Mouse (Mus musculus): ENCODE measurements around the gene Sgpp1. TPM values are rescaled to one million over a fixed set of nuclear protein-coding genes. Genes with fewer than 3 reads are reported as not detected.
"Not testable (repeated sequence)": the region's sequence is repeated elsewhere in the genome, so short reads cannot be mapped to it uniquely, and the experiment has no call there.

Sgpp1 gene
- polyA plus RNA-seq, 1 experiment, result 25.7 TPM

GRCm38 (mm10) chr12:75734167-75734566, 1.4 kb downstream of the Sgpp1 start:
- peak; percentile 25 for DNase-seq (ENCODE audit: low read depth, low spot score)
- under 1% methylated on average over 10 of the region's 10 CpGs for WGBS

GRCm38 (mm10) chr12:75733331-75734070, 2.0 kb downstream of the Sgpp1 start:
- WGBS, result 6% methylated on average over 7 of the region's 7 CpGs
- DNase-seq (ENCODE audit: low read depth, low spot score), result peak; percentile 31

GRCm38 (mm10) chr12:75731927-75732443, 3.5 kb downstream of the Sgpp1 start:
- DNase-seq (ENCODE audit: low read depth, low spot score), result no peak
- 63% methylated on average over 6 of the region's 6 CpGs for WGBS

- WGBS, result 80% methylated on average over 3 of the region's 3 CpGs
Observed at GRCm38 (mm10) chr12:75731508-75731907, 4.0 kb downstream of the Sgpp1 start.

GRCm38 (mm10) chr12:75730458-75730857, 5.1 kb downstream of the Sgpp1 start:
- WGBS, result 70% methylated on average over 4 of the region's 4 CpGs
- no peak for DNase-seq (ENCODE audit: low read depth, low spot score)

More at GRCm38 (mm10) chr12:75731508-75731907, 4.0 kb downstream of the Sgpp1 start:
- DNase-seq (ENCODE audit: low read depth, low spot score), result no peak

DNA sequence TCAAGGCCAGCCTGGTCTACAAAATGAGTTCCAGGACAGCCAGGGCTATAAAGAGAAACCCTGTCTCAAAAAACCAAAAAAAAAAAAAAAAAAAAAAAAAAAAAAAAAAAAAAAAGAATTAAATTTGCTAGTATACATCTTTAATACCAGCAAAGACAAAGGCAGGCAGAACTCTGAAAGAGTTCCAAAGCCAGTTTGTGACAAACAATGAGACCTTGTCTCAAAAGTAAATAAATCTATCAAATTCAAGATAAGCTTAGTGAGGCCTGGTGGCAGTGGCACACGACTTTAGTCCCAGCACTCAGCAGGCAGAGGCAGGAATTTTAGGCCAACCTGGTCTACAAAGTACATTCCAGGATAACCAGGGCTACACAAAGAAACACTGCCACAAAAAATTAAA, 5.7 kb downstream of the Sgpp1 start:
- WGBS, result 30% methylated on average over 1 of the region's 1 CpGs
- no peak for DNase-seq (ENCODE audit: low read depth, low spot score)

DNA sequence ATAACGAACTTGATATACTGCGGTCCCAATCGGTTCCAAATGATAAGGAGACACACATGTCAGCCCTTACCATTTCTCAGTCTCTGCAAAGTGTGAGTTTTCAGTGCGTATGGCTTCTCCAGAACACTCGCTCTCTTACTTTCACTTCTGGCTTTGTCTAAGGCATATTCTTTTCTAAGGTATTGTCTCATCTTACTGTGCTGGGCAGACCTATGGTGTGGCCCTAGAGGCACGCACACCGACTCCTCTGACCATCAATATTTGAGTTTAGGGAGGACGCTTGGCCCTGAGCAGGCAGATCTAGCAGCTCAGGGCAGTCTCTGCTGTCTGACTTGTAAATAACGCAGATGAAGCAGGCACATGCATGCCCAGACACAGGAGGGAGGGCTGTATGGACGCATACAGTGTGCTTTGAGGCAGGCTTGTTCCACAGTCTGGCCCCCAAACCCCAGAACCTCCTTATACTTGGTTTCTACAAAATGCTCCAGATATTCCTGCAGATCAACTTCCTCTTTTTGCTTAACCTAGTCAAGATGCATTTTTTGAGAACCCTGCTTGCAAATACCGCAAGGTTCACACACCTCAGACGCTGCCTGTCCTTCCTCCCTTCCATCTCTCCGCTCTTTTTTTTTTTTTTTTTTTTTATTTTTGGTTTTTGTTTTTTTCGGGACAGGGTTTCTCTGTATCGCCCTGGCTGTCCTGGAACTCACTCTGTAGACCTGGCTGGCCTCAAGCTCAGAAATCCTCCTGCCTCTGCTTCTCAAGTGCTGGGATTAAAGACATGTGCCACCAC, 8.0 kb downstream of the Sgpp1 start:
- 85% methylated on average over 15 of the region's 15 CpGs for WGBS
- no peak for DNase-seq (ENCODE audit: low read depth, low spot score)

DNA sequence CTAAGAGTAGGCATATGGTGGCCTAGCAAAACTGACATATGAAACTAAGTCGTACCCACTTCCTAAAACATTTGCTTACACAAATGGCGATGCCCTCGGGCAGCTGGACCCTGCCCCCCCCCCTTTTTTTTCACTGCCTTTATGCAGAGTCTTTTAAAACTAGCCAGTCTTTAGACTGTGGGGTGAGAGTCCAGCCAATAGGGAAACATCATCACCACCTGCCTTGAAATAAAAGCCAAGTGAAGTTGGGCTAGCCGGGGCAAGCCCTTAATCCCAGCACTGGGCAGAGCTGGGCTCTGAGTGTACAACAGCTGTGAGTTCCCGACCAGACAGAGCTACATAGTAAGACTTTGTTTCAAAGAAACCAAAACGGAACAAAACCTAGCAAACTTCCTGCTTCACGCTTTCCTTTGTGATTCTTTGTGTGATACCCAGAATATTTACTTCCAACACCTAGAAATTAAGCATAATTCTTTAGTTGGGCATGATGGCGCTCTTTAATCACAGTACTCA, 9.1 kb downstream of the Sgpp1 start:
- no peak for DNase-seq (ENCODE audit: low read depth, low spot score)

GRCm38 (mm10) chr12:75724621-75725324, 10.8 kb downstream of the Sgpp1 start:
- 95% methylated on average over 14 of the region's 14 CpGs for WGBS
- DNase-seq (ENCODE audit: low read depth, low spot score), result no peak

More for the DNA sequence above, 9.1 kb downstream of the Sgpp1 start:
- 83% methylated on average over 8 of the region's 8 CpGs for WGBS

DNA sequence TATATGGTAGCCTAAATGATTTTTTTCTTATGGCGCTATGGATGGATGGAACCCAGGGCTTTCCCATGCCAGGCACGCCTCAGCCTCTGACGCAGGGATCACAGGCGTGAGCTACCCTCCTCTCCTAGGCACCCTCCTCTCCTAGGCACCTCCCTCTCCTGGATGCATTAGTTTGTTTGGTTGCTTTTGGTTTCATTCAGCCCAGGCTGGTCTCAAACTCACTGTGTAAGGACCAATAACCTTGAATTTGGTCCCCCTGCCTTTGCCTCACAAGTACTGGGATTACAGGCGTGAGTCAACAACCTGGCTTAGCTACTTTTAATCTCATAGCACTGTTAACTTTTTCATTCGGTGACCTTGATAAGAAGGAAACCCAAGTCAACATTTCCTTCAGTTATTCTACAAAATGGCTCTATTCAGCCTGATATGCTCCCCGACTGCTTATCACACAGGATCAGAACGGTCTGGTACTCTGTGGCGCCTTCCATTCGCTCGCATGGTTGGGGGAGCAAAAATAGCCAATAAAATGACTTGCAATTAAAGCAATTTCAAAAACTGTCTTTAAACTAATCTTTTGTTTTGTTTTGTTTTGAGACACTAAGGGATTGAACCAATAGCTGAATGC, 11.6 kb downstream of the Sgpp1 start:
- DNase-seq (ENCODE audit: low read depth, low spot score), result no peak
- 92% methylated on average over 11 of the region's 11 CpGs for WGBS

DNA sequence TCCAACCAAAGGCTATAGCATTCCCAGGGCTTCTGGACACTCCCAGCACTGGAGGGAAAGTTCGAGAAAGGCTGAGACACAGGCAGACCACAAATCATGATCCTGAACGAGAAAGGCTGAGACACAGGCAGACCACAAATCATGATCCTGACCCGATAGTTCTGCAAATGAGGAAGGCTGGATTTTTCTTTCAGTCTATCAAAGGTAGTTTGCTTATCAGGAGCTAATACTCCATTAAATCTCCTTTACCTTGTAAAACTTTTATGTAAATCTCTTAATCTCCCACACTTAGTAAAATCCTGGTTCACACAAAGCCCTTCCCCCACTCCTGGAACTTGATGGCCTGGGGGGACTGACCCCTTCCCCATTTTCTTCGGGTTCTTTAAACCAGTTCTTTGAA, 13.6 kb downstream of the Sgpp1 start:
- no peak for DNase-seq (ENCODE audit: low read depth, low spot score)
- WGBS, result 51% methylated on average over 4 of the region's 4 CpGs

DNA sequence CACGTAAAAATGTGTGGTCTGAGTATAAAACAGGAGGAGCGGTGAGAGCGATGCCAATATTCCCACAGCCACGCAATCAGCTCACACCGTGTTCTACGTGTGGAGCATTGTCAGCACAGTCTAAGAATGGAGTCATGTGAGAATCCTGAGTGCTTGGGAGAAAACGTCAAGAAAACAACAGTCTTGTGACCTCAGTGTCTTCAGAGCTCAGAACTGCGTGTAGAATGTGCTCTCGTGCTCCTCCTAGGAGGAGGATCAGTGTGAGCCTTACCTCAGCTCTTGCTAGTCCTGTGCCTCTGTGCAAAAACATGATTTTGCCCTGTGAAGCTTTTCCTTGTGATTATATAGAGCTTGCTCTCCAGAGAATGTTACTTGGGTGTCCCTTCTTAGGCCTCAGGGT, 14.5 kb downstream of the Sgpp1 start:
- no peak for DNase-seq (ENCODE audit: low read depth, low spot score)
- 85% methylated on average over 9 of the region's 9 CpGs for WGBS

- 68% methylated on average over 9 of the region's 9 CpGs for WGBS
- no peak for DNase-seq (ENCODE audit: low read depth, low spot score)
Observed at GRCm38 (mm10) chr12:75713596-75713995, 21.9 kb downstream of the Sgpp1 start.

DNA sequence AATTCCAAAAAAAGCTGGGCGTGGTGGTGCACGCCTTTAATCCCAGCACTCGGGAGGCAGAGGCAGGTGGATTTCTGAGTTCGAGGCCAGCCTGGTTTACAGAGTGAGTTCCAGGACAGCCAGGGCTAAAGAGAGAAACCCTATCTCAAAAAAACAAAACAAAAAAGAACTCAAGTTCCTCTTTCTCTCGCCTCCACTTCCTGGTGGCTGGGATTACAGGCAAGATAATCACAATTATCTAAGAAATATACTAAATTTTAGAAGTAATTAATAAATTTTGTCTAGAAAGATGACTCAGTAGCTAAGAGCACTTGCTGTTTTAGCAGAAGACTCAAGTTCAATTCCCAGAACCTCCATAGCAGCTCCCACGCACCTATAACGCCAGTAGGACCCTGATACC, 22.6 kb downstream of the Sgpp1 start:
- DNase-seq (ENCODE audit: low read depth, low spot score), result not testable (repeated sequence)
- WGBS, result 90% methylated on average over 7 of the region's 7 CpGs

GRCm38 (mm10) chr12:75710596-75711376, 24.7 kb downstream of the Sgpp1 start:
- WGBS, result 92% methylated on average over 9 of the region's 9 CpGs
- no peak for DNase-seq (ENCODE audit: low read depth, low spot score)

GRCm38 (mm10) chr12:75709506-75709905, 26.0 kb downstream of the Sgpp1 start:
- no peak for DNase-seq (ENCODE audit: low read depth, low spot score)
- WGBS, result 55% methylated on average over 2 of the region's 2 CpGs

- WGBS, result 33% methylated on average over 7 of the region's 7 CpGs
- peak; percentile 33 for DNase-seq (ENCODE audit: low read depth, low spot score)
Observed at GRCm38 (mm10) chr12:75706670-75707069, 28.9 kb downstream of the Sgpp1 start.

DNA sequence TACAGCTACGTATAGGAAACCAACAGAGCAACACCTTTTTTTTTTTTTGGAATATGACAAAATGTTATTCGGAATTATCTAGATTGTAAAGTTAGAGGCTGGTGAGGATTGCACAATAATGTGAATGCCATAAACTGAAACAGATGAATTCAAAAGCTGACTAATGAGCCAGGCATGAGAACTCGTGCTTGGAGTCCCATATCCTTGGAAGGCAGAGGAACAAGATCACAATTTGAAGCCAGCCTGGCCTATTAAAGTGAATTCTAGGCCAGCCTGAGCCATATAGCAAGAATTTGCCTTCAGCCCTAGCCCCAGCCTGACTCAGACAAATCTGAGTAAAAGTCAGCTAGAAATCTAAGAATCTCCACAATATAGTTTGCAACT, 32.8 kb downstream of the Sgpp1 start:
- no peak for DNase-seq (ENCODE audit: low read depth, low spot score)
- 36% methylated on average over 3 of the region's 3 CpGs for WGBS

Data from large intestine, adult 2 months (tissue).